Mouse (Mus musculus) forebrain, embryonic 16.5 days (tissue): ENCODE measurements around the gene Terb2. TPM values are rescaled to one million over a fixed set of nuclear protein-coding genes. Genes with fewer than 3 reads are reported as not detected.

ENCODE experiments used
- ATAC-seq: fragments of 200-750 bp; cut with Nextera tagmentation; 2 replicates; pipeline ENCODE4 v1.8.0; 2017; ENCODE audit warnings: mild to moderate bottlenecking, moderate library complexity
- H3K27ac ChIP-seq: fragments of 300-500 bp; sonication (generic); 2 replicates; pipeline ENCODE4 v1.5.1; 2014; ENCODE audit warnings: low read length, control low read depth
- H3K27me3 ChIP-seq: fragments of 300-500 bp; sonication (generic); replicated peaks from 2 replicates; pipeline ENCODE4 v1.6.1; 2014; ENCODE audit warnings: low read length; ENCODE audit not compliant: control insufficient read depth, insufficient read depth
- H3K36me3 ChIP-seq: fragments of 300-500 bp; sonication (generic); 2 replicates; pipeline ENCODE4 v1.6.1; 2014; ENCODE audit not compliant: control insufficient read depth, insufficient read depth
- H3K4me1 ChIP-seq: fragments of 300-500 bp; sonication (generic); replicated peaks from 2 replicates; pipeline ENCODE4 v1.6.1; 2014; ENCODE audit warnings: low read length; ENCODE audit not compliant: control insufficient read depth, insufficient read depth
- H3K4me2 ChIP-seq: fragments of 300-500 bp; sonication (generic); 2 replicates; pipeline ENCODE4 v1.6.1; 2014; ENCODE audit warnings: mild to moderate bottlenecking, low read length, control low read depth
- H3K4me3 ChIP-seq: fragments of 300-500 bp; sonication (generic); replicated peaks from 2 replicates; pipeline ENCODE4 v1.5.1; 2014; ENCODE audit warnings: mild to moderate bottlenecking, low read length, control low read depth
- H3K9ac ChIP-seq: fragments of 300-500 bp; sonication (generic); replicated peaks from 2 replicates; pipeline ENCODE4 v1.6.1; 2014; ENCODE audit warnings: low read depth, low read length, control low read depth
- H3K9me3 ChIP-seq: fragments of 300-500 bp; sonication (generic); 2 replicates; pipeline ENCODE4 v1.6.1; 2016; ENCODE audit warnings: low read length; ENCODE audit not compliant: control insufficient read depth
- WGBS: fragments of 180-500 bp; shearing (Covaris S2); extraction: QIAGEN DNeasy Blood & Tissue Kit; methylation state at CpG from one replicate; pipeline ENCODE4 v1.1.7; 2014; 5-methylcytosine and 5-hydroxymethylcytosine counted together
- polyA plus RNA-seq: library from polyadenylated mRNA; unstranded; fragments of >200 nt; fragmentation: Nextera tagmentation; extraction: Ambion mirVana; gene quantifications from 2 replicates; pipeline ENCODE4 v1.2.1, GENCODE M21; 2015

Terb2 gene
- polyA plus RNA-seq, 1 experiment from 2014 or later: not detected

GRCm38 (mm10) chr2:122148242-122148917, 37.7 kb upstream of the Terb2 start:
- 34% methylated on average over 18 of the region's 18 CpGs for WGBS
- H3K9me3 ChIP-seq: no peaks in the 10 kb centered on the region
- peak overlapping the region; percentile 88 for H3K4me2 ChIP-seq
- no peak for ATAC-seq
- no peaks in the 10 kb centered on the region for H3K36me3 ChIP-seq
- peaks cover 2% of the 10 kb centered on the region; the same call in 1 of the 2 replicates for H3K4me1 ChIP-seq
- H3K27me3 ChIP-seq: no peaks in the 10 kb centered on the region
- H3K27ac ChIP-seq: no peak overlapping the region
- H3K4me3 ChIP-seq: peak overlapping the region; percentile 60
- peak overlapping the region; percentile 77 for H3K9ac ChIP-seq

GRCm38 (mm10) chr2:122149316-122149715, 36.8 kb upstream of the Terb2 start:
- no peak overlapping the region for H3K4me3 ChIP-seq
- H3K27me3 ChIP-seq: no peaks in the 10 kb centered on the region
- no peak overlapping the region for H3K4me2 ChIP-seq
- ATAC-seq: no peak
- H3K9ac ChIP-seq: no peak overlapping the region
- no peaks in the 10 kb centered on the region for H3K9me3 ChIP-seq
- H3K4me1 ChIP-seq: peaks cover 2% of the 10 kb centered on the region; the same call in 1 of the 2 replicates
- no peaks in the 10 kb centered on the region for H3K36me3 ChIP-seq
- WGBS: 90% methylated on average over 6 of the region's 6 CpGs
- no peak overlapping the region for H3K27ac ChIP-seq

DNA sequence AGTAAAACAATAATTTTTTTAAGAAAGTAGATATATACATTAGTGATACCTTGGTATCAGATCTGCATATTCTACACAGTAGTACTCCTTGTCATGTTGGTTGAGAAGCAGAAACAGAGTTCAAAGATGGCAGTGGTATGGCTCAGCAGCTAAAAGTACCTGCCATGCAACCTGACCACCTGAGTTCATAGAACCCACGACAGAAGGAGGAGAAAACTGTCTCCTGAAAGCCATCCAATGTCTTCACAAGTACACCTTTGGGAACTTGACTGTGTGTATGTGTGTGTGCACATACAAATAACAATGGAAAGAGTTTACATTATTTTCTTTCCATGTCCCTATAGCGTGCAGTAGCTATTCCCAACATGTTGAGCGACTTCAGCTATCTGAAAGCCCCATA, 36.4 kb upstream of the Terb2 start:
- Histone ChIP-seq H3K36me3 (no peaks in the 10 kb centered on the region), H3K9ac (no peak overlapping the region), H3K9me3 (no peaks in the 10 kb centered on the region), H3K4me1 (peaks cover 2% of the 10 kb centered on the region; the same call in 1 of the 2 replicates), H3K4me2 (no peak overlapping the region), H3K4me3 (no peak overlapping the region), H3K27me3 (no peaks in the 10 kb centered on the region), H3K27ac (no peak overlapping the region)
- WGBS: 86% methylated on average over 3 of the region's 3 CpGs
- ATAC-seq: no peak

GRCm38 (mm10) chr2:122151221-122151620, 34.9 kb upstream of the Terb2 start:
- Histone ChIP-seq H3K4me3 (no peak overlapping the region), H3K27ac (no peak overlapping the region), H3K27me3 (no peaks in the 10 kb centered on the region), H3K9me3 (no peaks in the 10 kb centered on the region), H3K4me1 (peaks cover 2% of the 10 kb centered on the region; the same call in 1 of the 2 replicates), H3K9ac (no peak overlapping the region), H3K4me2 (no peak overlapping the region), H3K36me3 (no peaks in the 10 kb centered on the region)
- WGBS: 94% methylated on average over 1 of the region's 1 CpGs
- ATAC-seq: no peak

DNA sequence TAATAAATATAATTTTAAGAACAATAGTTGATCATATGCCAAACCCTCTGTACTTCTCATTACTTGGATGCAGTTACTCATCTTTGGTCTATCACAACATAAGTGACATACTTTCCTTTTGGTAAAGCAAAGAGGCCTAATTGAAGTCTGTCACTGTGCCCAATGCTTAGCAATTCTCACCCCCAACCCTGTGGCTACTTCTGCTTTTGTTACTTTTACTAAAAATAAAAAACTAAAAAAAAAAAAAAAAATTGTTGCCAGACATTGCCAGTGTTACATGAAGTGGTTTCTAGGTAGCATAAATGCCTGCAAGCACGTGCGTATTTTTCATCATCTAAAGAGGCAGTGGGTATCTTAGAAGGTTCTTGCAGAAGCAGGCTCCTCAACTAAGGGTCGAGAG, 33.2 kb upstream of the Terb2 start:
- no peak overlapping the region for H3K4me2 ChIP-seq
- no peak overlapping the region for H3K27ac ChIP-seq
- no peaks in the 10 kb centered on the region for H3K9me3 ChIP-seq
- 83% methylated on average over 3 of the region's 3 CpGs for WGBS
- H3K9ac ChIP-seq: no peak overlapping the region
- no peak for ATAC-seq
- H3K36me3 ChIP-seq: no peaks in the 10 kb centered on the region
- no peak overlapping the region for H3K4me3 ChIP-seq
- H3K27me3 ChIP-seq: no peaks in the 10 kb centered on the region
- 0 out of 2 replicates have a peak, but pooled peaks cover 2% of the 10 kb centered on the region for H3K4me1 ChIP-seq

DNA sequence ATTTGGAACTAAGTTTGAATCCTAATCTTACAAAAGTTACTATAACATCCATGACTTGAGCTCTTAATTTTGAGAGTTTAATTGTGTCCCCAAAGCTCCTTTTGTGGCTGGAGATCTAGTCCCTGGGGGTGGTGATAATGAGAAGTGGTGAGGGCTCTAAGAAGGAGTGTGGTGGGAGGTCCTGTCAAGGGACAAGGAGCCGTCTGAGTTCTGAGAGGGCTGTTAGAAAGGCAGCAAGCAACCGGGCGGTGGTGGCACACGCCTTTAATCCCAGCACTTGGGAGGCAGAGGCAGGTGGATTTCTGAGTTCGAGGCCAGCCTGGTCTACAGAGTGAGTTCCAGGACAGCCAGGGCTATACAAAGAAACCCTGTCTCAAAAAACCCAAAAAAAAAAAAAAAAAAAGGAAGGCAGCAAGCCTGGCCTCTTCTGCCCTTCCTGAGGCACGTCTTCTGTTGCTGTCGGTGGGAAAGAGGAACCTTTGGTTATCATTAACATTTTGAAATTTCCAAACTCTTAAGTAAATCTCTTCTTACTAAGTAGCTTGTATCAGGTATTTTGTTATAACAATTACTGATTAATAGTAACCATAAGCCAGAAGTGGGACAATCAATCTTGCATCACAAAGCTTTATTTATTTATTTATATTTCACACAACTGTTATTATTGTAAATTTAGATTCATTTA, 32.2 kb upstream of the Terb2 start:
- Histone ChIP-seq H3K27ac (no peak overlapping the region), H3K9ac (no peak overlapping the region), H3K27me3 (no peaks in the 10 kb centered on the region), H3K9me3 (no peaks in the 10 kb centered on the region), H3K4me2 (no peak overlapping the region), H3K4me3 (no peak overlapping the region), H3K36me3 (no peaks in the 10 kb centered on the region), H3K4me1 (no peaks in the 10 kb centered on the region)
- WGBS: 79% methylated on average over 6 of the region's 7 CpGs
- no peak for ATAC-seq

DNA sequence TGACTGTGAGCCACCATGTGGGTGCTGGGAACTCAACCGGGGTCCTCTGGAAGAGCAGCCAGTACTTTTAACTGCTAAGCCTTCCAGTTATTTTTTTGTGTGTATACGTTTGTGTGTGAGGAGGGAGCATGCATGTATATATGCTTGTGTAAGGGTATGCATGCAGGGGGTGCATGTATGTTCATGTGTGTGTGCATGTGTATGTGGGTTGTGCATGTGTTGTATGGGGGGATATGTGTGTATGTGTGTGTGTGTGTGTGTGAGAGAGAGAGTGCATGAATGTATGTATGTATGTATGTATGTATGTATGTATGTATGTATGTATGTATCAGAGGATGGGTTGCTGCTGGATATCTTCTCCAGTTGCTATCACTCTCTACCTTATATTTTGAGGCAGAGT, 31.6 kb upstream of the Terb2 start:
- no peaks in the 10 kb centered on the region for H3K9me3 ChIP-seq
- H3K4me3 ChIP-seq: no peak overlapping the region
- no peak overlapping the region for H3K9ac ChIP-seq
- no peaks in the 10 kb centered on the region for H3K4me1 ChIP-seq
- H3K4me2 ChIP-seq: no peak overlapping the region
- no peak for ATAC-seq
- H3K27me3 ChIP-seq: no peaks in the 10 kb centered on the region
- 90% methylated on average over 2 of the region's 2 CpGs for WGBS
- no peaks in the 10 kb centered on the region for H3K36me3 ChIP-seq
- H3K27ac ChIP-seq: no peak overlapping the region

DNA sequence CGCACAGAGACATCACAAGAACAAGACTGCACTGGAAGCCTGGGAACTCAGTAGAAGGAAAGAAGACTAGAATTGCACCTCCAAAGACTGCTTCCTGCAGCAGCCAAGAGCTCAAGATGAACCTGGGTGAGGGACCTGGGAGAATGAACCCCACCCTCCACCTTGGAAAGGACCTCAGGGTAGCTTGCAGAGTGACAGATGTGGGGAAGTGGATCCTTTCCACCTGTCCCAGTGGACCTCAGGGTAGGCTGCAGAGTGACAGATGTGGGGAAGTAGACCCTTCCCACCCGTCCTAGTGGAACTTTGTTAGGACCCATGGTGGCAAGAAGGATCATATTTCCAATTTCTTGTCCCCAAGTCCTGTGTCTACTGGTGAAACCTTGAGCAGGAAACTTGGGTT, 30.8 kb upstream of the Terb2 start:
- H3K27me3 ChIP-seq: no peaks in the 10 kb centered on the region
- no peaks in the 10 kb centered on the region for H3K36me3 ChIP-seq
- no peak for ATAC-seq
- H3K9me3 ChIP-seq: no peaks in the 10 kb centered on the region
- no peak overlapping the region for H3K4me2 ChIP-seq
- H3K4me3 ChIP-seq: no peak overlapping the region
- no peaks in the 10 kb centered on the region for H3K4me1 ChIP-seq
- H3K27ac ChIP-seq: no peak overlapping the region
- H3K9ac ChIP-seq: no peak overlapping the region
- WGBS: 69% methylated on average over 2 of the region's 2 CpGs

DNA sequence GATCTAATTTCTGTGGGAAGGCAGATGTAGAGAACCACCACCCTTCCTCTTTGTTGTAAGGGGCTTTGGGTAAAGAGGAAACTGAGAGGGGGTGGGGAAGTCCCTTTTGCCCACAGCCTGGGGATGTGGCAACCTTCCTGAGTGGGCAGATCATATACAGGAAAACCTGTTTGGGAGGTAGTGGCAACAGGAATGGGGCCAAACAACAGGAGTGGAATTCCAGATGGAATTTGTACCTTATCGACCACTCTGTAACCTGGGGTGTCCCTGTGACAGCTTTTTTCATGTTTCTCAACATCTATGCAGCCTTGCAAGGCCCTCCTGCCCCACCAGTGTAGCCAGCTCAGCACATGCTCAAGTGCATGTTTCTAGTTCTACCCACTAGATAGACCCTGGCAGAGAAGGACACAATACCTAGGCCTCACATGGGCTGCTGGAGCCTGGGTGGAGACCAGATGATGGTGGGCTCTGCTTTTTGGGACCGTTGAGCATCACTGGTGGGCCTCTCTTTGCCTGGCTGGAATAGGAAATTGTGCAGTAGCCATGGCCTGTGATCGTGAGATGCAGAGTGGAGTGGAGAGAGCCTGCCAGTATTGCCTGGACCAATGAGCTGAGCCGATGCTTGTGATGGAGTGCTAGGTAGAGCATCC, 29.9 kb upstream of the Terb2 start:
- Histone ChIP-seq H3K27ac (no peak overlapping the region), H3K4me3 (no peak overlapping the region), H3K4me2 (no peak overlapping the region), H3K36me3 (no peaks in the 10 kb centered on the region), H3K4me1 (no peaks in the 10 kb centered on the region), H3K27me3 (no peaks in the 10 kb centered on the region), H3K9ac (no peak overlapping the region), H3K9me3 (no peaks in the 10 kb centered on the region)
- no peak for ATAC-seq
- WGBS: 93% methylated on average over 4 of the region's 4 CpGs
